Mouse (Mus musculus): ENCODE results near the gene Tlr8. TPM values are rescaled to one million over a fixed set of nuclear protein-coding genes. Genes with fewer than 3 reads are reported as not detected.
A peak's percentile ranks its signal among the peaks of the same experiment; 100 is the strongest.
"Not testable (repeated sequence)": the region's sequence is repeated elsewhere in the genome, so short reads cannot be mapped to it uniquely, and the experiment has no call there.

The Tlr8 gene
- 0.52 and 1.0 TPM in 2 replicates for polyA plus RNA-seq (2015; fragmentation: Nextera tagmentation; extraction: Ambion mirVana)

- H3K27me3 ChIP-seq, result 0 out of 2 replicates have a peak, but pooled peaks cover 3% of the 10 kb centered on the region
Observed at GRCm38 (mm10) chrX:167264086-167264485, at the start of gene Tlr8. TSS of gene Tlr8 (minus strand) at chrX:167264329.

GRCm38 (mm10) chrX:167302061-167302460 lies 37.9 kb upstream of the Tlr8 start:
- H3K9ac ChIP-seq; H3K27me3 ChIP-seq; H3K4me2 ChIP-seq; H3K9me3 ChIP-seq; ATAC-seq (ENCODE audit: insufficient number of reproducible peaks, low FRiP score, low TSS enrichment, low read depth); H3K27ac ChIP-seq; H3K4me1 ChIP-seq; H3K36me3 ChIP-seq; H3K4me3 ChIP-seq: not testable (repeated sequence)
- WGBS, result 100% methylated on average over 1 of the region's 1 CpGs

More at GRCm38 (mm10) chrX:167264086-167264485, at the start of gene Tlr8:
- Histone ChIP-seq H3K27ac (no peak within 1 kb of the TSS), H3K4me1 (no peaks in the 10 kb centered on the region), H3K9me3 (no peaks in the 10 kb centered on the region), H3K36me3 (no peaks in the 10 kb centered on the region), H3K4me3 (no peak within 1 kb of the TSS), H3K4me2 (no peak within 1 kb of the TSS), H3K9ac (no peak within 1 kb of the TSS)
- ATAC-seq (ENCODE audit: insufficient number of reproducible peaks, low FRiP score, low TSS enrichment, low read depth), result no peak
- WGBS, result 64% methylated on average over 4 of the region's 4 CpGs

- H3K4me3 ChIP-seq, result 0 out of 2 replicates have a peak overlapping the region, but pooled peaks have one; percentile 11
- H3K4me1 ChIP-seq, result no peaks in the 10 kb centered on the region
- H3K27ac ChIP-seq, result no peak overlapping the region
- H3K4me2 ChIP-seq, result 0 out of 2 replicates have a peak overlapping the region, but pooled peaks have one; percentile 20
- H3K27me3 ChIP-seq, result 0 out of 2 replicates have a peak, but pooled peaks cover 4% of the 10 kb centered on the region
- H3K36me3 ChIP-seq, result no peaks in the 10 kb centered on the region
- no peak for ATAC-seq (ENCODE audit: insufficient number of reproducible peaks, low FRiP score, low TSS enrichment, low read depth)
- 22% methylated on average over 9 of the region's 9 CpGs for WGBS
- H3K9me3 ChIP-seq, result no peaks in the 10 kb centered on the region
- H3K9ac ChIP-seq, result no peak overlapping the region
Observed at GRCm38 (mm10) chrX:167276953-167277352, 12.8 kb upstream of the Tlr8 start.

- Histone ChIP-seq H3K9ac (no peak overlapping the region), H3K36me3 (no peaks in the 10 kb centered on the region), H3K27ac (no peak overlapping the region), H3K4me1 (no peaks in the 10 kb centered on the region), H3K27me3 (0 out of 2 replicates have a peak, but pooled peaks cover 4% of the 10 kb centered on the region), H3K4me3 (0 out of 2 replicates have a peak overlapping the region, but pooled peaks have one; percentile 11), H3K4me2 (0 out of 2 replicates have a peak overlapping the region, but pooled peaks have one; percentile 20), H3K9me3 (no peaks in the 10 kb centered on the region)
- ATAC-seq (ENCODE audit: insufficient number of reproducible peaks, low FRiP score, low TSS enrichment, low read depth), result no peak
- 51% methylated on average over 10 of the region's 10 CpGs for WGBS
Observed at GRCm38 (mm10) chrX:167276551-167276950, 12.4 kb upstream of the Tlr8 start.

- H3K27me3 ChIP-seq, result no peaks in the 10 kb centered on the region
- H3K4me1 ChIP-seq, result no peaks in the 10 kb centered on the region
Observed at GRCm38 (mm10) chrX:167263530-167263929, 599 bp downstream of the Tlr8 start.

GRCm38 (mm10) chrX:167241736-167242135 lies 22.4 kb downstream of the Tlr8 start:
- ATAC-seq (ENCODE audit: insufficient number of reproducible peaks, low FRiP score, low TSS enrichment, low read depth), result no peak
- Histone ChIP-seq H3K4me1 (no peaks in the 10 kb centered on the region), H3K27me3 (peaks cover 14% of the 10 kb centered on the region; the same call in 1 of the 2 replicates), H3K4me2 (no peak overlapping the region), H3K27ac (no peak overlapping the region), H3K36me3 (no peaks in the 10 kb centered on the region), H3K9me3 (no peaks in the 10 kb centered on the region), H3K9ac (no peak overlapping the region), H3K4me3 (no peak overlapping the region)
- WGBS, result 86% methylated on average over 3 of the region's 3 CpGs

More at GRCm38 (mm10) chrX:167263530-167263929, 599 bp downstream of the Tlr8 start:
- ATAC-seq (ENCODE audit: insufficient number of reproducible peaks, low FRiP score, low TSS enrichment, low read depth), result no peak
- no peaks in the 10 kb centered on the region for H3K9me3 ChIP-seq
- no peak overlapping the region for H3K9ac ChIP-seq
- H3K27ac ChIP-seq, result no peak overlapping the region
- no peak overlapping the region for H3K4me3 ChIP-seq
- 81% methylated on average over 4 of the region's 4 CpGs for WGBS
- H3K36me3 ChIP-seq, result no peaks in the 10 kb centered on the region
- no peak overlapping the region for H3K4me2 ChIP-seq

- no peak for ATAC-seq (ENCODE audit: insufficient number of reproducible peaks, low FRiP score, low TSS enrichment, low read depth)
- H3K27ac ChIP-seq, result no peak overlapping the region
- peaks cover 17% of the 10 kb centered on the region; the same call in 1 of the 2 replicates for H3K27me3 ChIP-seq
- H3K9me3 ChIP-seq, result no peaks in the 10 kb centered on the region
- H3K9ac ChIP-seq, result no peak overlapping the region
- no peak overlapping the region for H3K4me3 ChIP-seq
- no peak overlapping the region for H3K4me2 ChIP-seq
- no peaks in the 10 kb centered on the region for H3K36me3 ChIP-seq
- no peaks in the 10 kb centered on the region for H3K4me1 ChIP-seq
- 42% methylated on average over 9 of the region's 9 CpGs for WGBS
Observed at GRCm38 (mm10) chrX:167239293-167239921, 24.7 kb downstream of the Tlr8 start.

- H3K4me1 ChIP-seq, result no peaks in the 10 kb centered on the region
- no peak; the same call in 1 of the 2 replicates for ATAC-seq (ENCODE audit: insufficient number of reproducible peaks, low FRiP score, low TSS enrichment, low read depth)
- H3K4me2 ChIP-seq, result no peak overlapping the region
- no peaks in the 10 kb centered on the region for H3K36me3 ChIP-seq
- peak overlapping the region; percentile 33; the same call in 1 of the 2 replicates for H3K27ac ChIP-seq
- H3K4me3 ChIP-seq, result no peak overlapping the region
- H3K9ac ChIP-seq, result no peak overlapping the region
- H3K9me3 ChIP-seq, result no peaks in the 10 kb centered on the region
- 27% methylated on average over 9 of the region's 9 CpGs for WGBS
- H3K27me3 ChIP-seq, result 0 out of 2 replicates have a peak, but pooled peaks cover 14% of the 10 kb centered on the region
Observed at GRCm38 (mm10) chrX:167233104-167233687, 30.9 kb downstream of the Tlr8 start.

- 58% methylated on average over 8 of the region's 8 CpGs for WGBS
- Histone ChIP-seq H3K27ac (no peak overlapping the region), H3K9ac (no peak overlapping the region), H3K4me3 (no peak overlapping the region), H3K4me2 (no peak overlapping the region), H3K4me1 (no peaks in the 10 kb centered on the region), H3K36me3 (no peaks in the 10 kb centered on the region), H3K27me3 (0 out of 2 replicates have a peak, but pooled peaks cover 14% of the 10 kb centered on the region), H3K9me3 (no peaks in the 10 kb centered on the region)
- no peak for ATAC-seq (ENCODE audit: insufficient number of reproducible peaks, low FRiP score, low TSS enrichment, low read depth)
Observed at GRCm38 (mm10) chrX:167231150-167231549, 33.0 kb downstream of the Tlr8 start.

- Histone ChIP-seq H3K4me1 (no peaks in the 10 kb centered on the region), H3K9ac (no peak overlapping the region), H3K27ac (no peak overlapping the region), H3K27me3 (0 out of 2 replicates have a peak, but pooled peaks cover 14% of the 10 kb centered on the region), H3K36me3 (no peaks in the 10 kb centered on the region), H3K4me3 (no peak overlapping the region), H3K4me2 (no peak overlapping the region), H3K9me3 (no peaks in the 10 kb centered on the region)
- no peak for ATAC-seq (ENCODE audit: insufficient number of reproducible peaks, low FRiP score, low TSS enrichment, low read depth)
- whole genome bisulfite sequencing, result 75% methylated on average over 1 of the region's 1 CpGs
Observed at GRCm38 (mm10) chrX:167229819-167230218, 34.3 kb downstream of the Tlr8 start.

- Histone ChIP-seq H3K27me3 (0 out of 2 replicates have a peak, but pooled peaks cover 9% of the 10 kb centered on the region), H3K9me3 (no peaks in the 10 kb centered on the region), H3K36me3 (no peaks in the 10 kb centered on the region), H3K4me3 (no peak overlapping the region), H3K9ac (no peak overlapping the region), H3K4me2 (no peak overlapping the region), H3K27ac (no peak overlapping the region), H3K4me1 (no peaks in the 10 kb centered on the region)
- no peak for ATAC-seq (ENCODE audit: insufficient number of reproducible peaks, low FRiP score, low TSS enrichment, low read depth)
- 41% methylated on average over 6 of the region's 6 CpGs for WGBS
Observed at GRCm38 (mm10) chrX:167229206-167229605, 34.9 kb downstream of the Tlr8 start.

- Histone ChIP-seq H3K4me2 (no peak overlapping the region), H3K36me3 (no peaks in the 10 kb centered on the region), H3K4me3 (no peak overlapping the region), H3K9me3 (no peaks in the 10 kb centered on the region), H3K9ac (no peak overlapping the region), H3K27me3 (0 out of 2 replicates have a peak, but pooled peaks cover 6% of the 10 kb centered on the region), H3K27ac (no peak overlapping the region), H3K4me1 (no peaks in the 10 kb centered on the region)
- WGBS, result 88% methylated on average over 6 of the region's 6 CpGs
- no peak for ATAC-seq (ENCODE audit: insufficient number of reproducible peaks, low FRiP score, low TSS enrichment, low read depth)
Observed at GRCm38 (mm10) chrX:167227756-167228155, 36.4 kb downstream of the Tlr8 start.

All from limb, embryonic 15.5 days (tissue).